ENCODE assay signal across 11 mouse cellular contexts in genomic region chr11:72468525-72468924, GRCm38 (mm10). TPM values are rescaled to one million over a fixed set of nuclear protein-coding genes. Genes with fewer than 3 reads are reported as not detected.
DNase-seq lines count a peak whose midpoint lies in the region; ATAC-seq lines count a peak whose summit lies in the region.
"Had no signal": no experiment of that assay in that cellular context is flagged by ENCODE, and none has a peak within 500 bp of the region (broad histone marks: within the 10 kb centered on the region; RNA-seq: fewer than 3 reads in every experiment).

No protein-coding gene starts in this region.

- H3K9me3 ChIP-seq in heart, embryonic 16.5 days (replicated peaks; ENCODE audit: control insufficient read depth, low read length): no peaks in the 10 kb centered on the region
- no peaks in the 10 kb centered on the region for H3K9me3 ChIP-seq in midbrain, embryonic 13.5 days
- no peaks in the 10 kb centered on the region for H3K9me3 ChIP-seq in midbrain, embryonic 11.5 days (ENCODE audit: control insufficient read depth, low read length)
- H3K9me3 ChIP-seq in hindbrain, embryonic 15.5 days: no peaks in the 10 kb centered on the region
- H3K9me3 ChIP-seq in stomach, embryonic 14.5 days (ENCODE audit: control insufficient read depth, low read depth, low read length): no peaks in the 10 kb centered on the region
- H3K9me3 ChIP-seq: limb, embryonic 12.5 days had no signal

- H3K9ac ChIP-seq in heart, embryonic 16.5 days (ENCODE audit: low read length): 0 out of 2 replicates have a peak overlapping the region, but pooled peaks have one; percentile 12
- no peak overlapping the region for H3K9ac ChIP-seq in midbrain, embryonic 13.5 days (replicated peaks)
- H3K9ac ChIP-seq in midbrain, embryonic 11.5 days (ENCODE audit: low read length): no peak overlapping the region
- H3K9ac ChIP-seq in hindbrain, embryonic 15.5 days: no peak overlapping the region
- no peak overlapping the region for H3K9ac ChIP-seq in stomach, embryonic 14.5 days (replicated peaks; ENCODE audit: low read depth, low read length)
- H3K9ac ChIP-seq: limb, embryonic 12.5 days had no signal

- peaks cover 41% of the 10 kb centered on the region for H3K4me1 ChIP-seq in heart, embryonic 16.5 days (ENCODE audit: control insufficient read depth, insufficient read depth, low read length)
- H3K4me1 ChIP-seq in midbrain, embryonic 13.5 days (replicated peaks): peaks cover 32% of the 10 kb centered on the region
- peaks cover 8% of the 10 kb centered on the region for H3K4me1 ChIP-seq in midbrain, embryonic 11.5 days (ENCODE audit: control insufficient read depth, insufficient read depth, low read length)
- H3K4me1 ChIP-seq in hindbrain, embryonic 15.5 days (replicated peaks): peaks cover 17% of the 10 kb centered on the region
- peaks cover 31% of the 10 kb centered on the region for H3K4me1 ChIP-seq in stomach, embryonic 14.5 days (ENCODE audit: control insufficient read depth, insufficient read depth, low read length)

- DNase-seq in heart, postnatal 25 days (ENCODE audit: low spot score): no peak
- no peak for DNase-seq in midbrain, embryonic 11.5 days (ENCODE audit: low spot score, missing footprints)
- DNase-seq in embryo, embryonic 9.5 days (ENCODE audit: extremely low spot score): no peak
- no peak for DNase-seq in retina, postnatal 1 day
- DNase-seq: cerebellum, adult 18-20 months had no signal

- no peak for ATAC-seq in heart, embryonic 16.5 days (replicated peaks; ENCODE audit: extremely low read depth, insufficient read depth, low FRiP score)
- no peak for ATAC-seq in midbrain, embryonic 13.5 days
- ATAC-seq in midbrain, embryonic 11.5 days (ENCODE audit: low FRiP score): no peak
- no peak for ATAC-seq in hindbrain, embryonic 15.5 days (ENCODE audit: low FRiP score, low read depth)
- no peak for ATAC-seq in stomach, embryonic 14.5 days (ENCODE audit: insufficient number of reproducible peaks, insufficient read depth, low FRiP score, low read depth)

- no peak overlapping the region for H3K4me2 ChIP-seq in heart, embryonic 16.5 days (ENCODE audit: low read depth, low read length)
- no peak overlapping the region for H3K4me2 ChIP-seq in midbrain, embryonic 13.5 days (replicated peaks)
- H3K4me2 ChIP-seq in midbrain, embryonic 11.5 days: no peak overlapping the region
- H3K4me2 ChIP-seq in hindbrain, embryonic 15.5 days: no peak overlapping the region
- H3K4me2 ChIP-seq in stomach, embryonic 14.5 days (replicated peaks; ENCODE audit: low read depth, low read length): no peak overlapping the region
- H3K4me2 ChIP-seq: limb, embryonic 12.5 days had no signal

- no peaks in the 10 kb centered on the region for H3K27me3 ChIP-seq in heart, embryonic 16.5 days (ENCODE audit: control insufficient read depth, insufficient read depth, low read length)
- H3K27me3 ChIP-seq in midbrain, embryonic 13.5 days: no peaks in the 10 kb centered on the region
- H3K27me3 ChIP-seq in midbrain, embryonic 11.5 days (ENCODE audit: control insufficient read depth, insufficient read depth, low read length): no peaks in the 10 kb centered on the region
- no peaks in the 10 kb centered on the region for H3K27me3 ChIP-seq in hindbrain, embryonic 15.5 days
- no peaks in the 10 kb centered on the region for H3K27me3 ChIP-seq in stomach, embryonic 14.5 days (ENCODE audit: control insufficient read depth, insufficient read depth, low read length)
- H3K27me3 ChIP-seq: limb, embryonic 12.5 days had no signal

- no peak overlapping the region for H3K4me3 ChIP-seq in heart, embryonic 16.5 days (ENCODE audit: low read length)
- no peak overlapping the region for H3K4me3 ChIP-seq in midbrain, embryonic 13.5 days (replicated peaks)
- no peak overlapping the region for H3K4me3 ChIP-seq in midbrain, embryonic 11.5 days (ENCODE audit: low read depth, low read length)
- H3K4me3 ChIP-seq in hindbrain, embryonic 15.5 days: no peak overlapping the region
- H3K4me3 ChIP-seq in stomach, embryonic 14.5 days (ENCODE audit: low read depth, low read length): no peak overlapping the region
- H3K4me3 ChIP-seq: limb, embryonic 12.5 days had no signal

- no peaks in the 10 kb centered on the region for H3K36me3 ChIP-seq in heart, embryonic 16.5 days (ENCODE audit: control insufficient read depth, insufficient read depth)
- H3K36me3 ChIP-seq in midbrain, embryonic 13.5 days: peaks cover 15% of the 10 kb centered on the region
- H3K36me3 ChIP-seq in midbrain, embryonic 11.5 days (ENCODE audit: control insufficient read depth, insufficient read depth, low read length): no peaks in the 10 kb centered on the region
- H3K36me3 ChIP-seq in hindbrain, embryonic 15.5 days: peaks cover under 1% of the 10 kb centered on the region; the same call in 1 of the 2 replicates
- H3K36me3 ChIP-seq in stomach, embryonic 14.5 days (ENCODE audit: control insufficient read depth, insufficient read depth, low read length): no peaks in the 10 kb centered on the region
- H3K36me3 ChIP-seq: limb, embryonic 12.5 days had no signal

- H3K27ac ChIP-seq in heart, embryonic 16.5 days (ENCODE audit: low read length): peak overlapping the region; percentile 79
- H3K27ac ChIP-seq in midbrain, embryonic 13.5 days: 0 out of 2 replicates have a peak overlapping the region, but pooled peaks have one; percentile 3
- H3K27ac ChIP-seq in midbrain, embryonic 11.5 days (ENCODE audit: low read depth, low read length): no peak overlapping the region
- peak overlapping the region; percentile 40 for H3K27ac ChIP-seq in hindbrain, embryonic 15.5 days (replicated peaks)
- H3K27ac ChIP-seq in stomach, embryonic 14.5 days (ENCODE audit: low read length): peak overlapping the region; percentile 56; the same call in 1 of the 2 replicates
- H3K27ac ChIP-seq: limb, embryonic 12.5 days had no signal

- WGBS in heart, embryonic 16.5 days: 77% methylated on average over 5 of the region's 5 CpGs
- WGBS in midbrain, embryonic 13.5 days: 75% methylated on average over 5 of the region's 5 CpGs
- 79% methylated on average over 5 of the region's 5 CpGs for WGBS in midbrain, embryonic 11.5 days
- WGBS in hindbrain, embryonic 15.5 days: 73% methylated on average over 5 of the region's 5 CpGs
- 77% methylated on average over 5 of the region's 5 CpGs for WGBS in stomach, embryonic 14.5 days

- intact Hi-C loops in heart, postnatal 25 days (cut with DNase I): loop anchor here (5.0 kb wide), 1 partner anchor 49 kb away; no protein-coding TSS in a partner anchor

RNA-seq across cellular contexts. Expression of gene Spns2, which starts 21.2 kb away (rescaled TPM):
- 1.8 and 3.6 TPM in 2 replicates for polyA plus RNA-seq in heart, embryonic 16.5 days (2015; fragmentation: Nextera tagmentation; extraction: Ambion mirVana)
- 10 to 100 TPM in 1 of 2 experiments, 1 to 10 TPM in 1; 9.2 to 12.9 TPM for total RNA-seq in heart, postnatal 25 days (2021)
- 6.4 and 7.8 TPM in 2 replicates for polyA plus RNA-seq in midbrain, embryonic 13.5 days (2015; fragmentation: Nextera tagmentation; extraction: Ambion mirVana)
- polyA plus RNA-seq in midbrain, embryonic 11.5 days (2014; fragmentation: Nextera tagmentation; extraction: Ambion mirVana): 4.0 and 4.7 TPM in 2 replicates
- polyA plus RNA-seq in hindbrain, embryonic 15.5 days (2015; fragmentation: Nextera tagmentation; extraction: Ambion mirVana): 9.7 and 11.4 TPM in 2 replicates
- 2.3 and 3.0 TPM in 2 replicates for polyA plus RNA-seq in stomach, embryonic 14.5 days (2014; fragmentation: Nextera tagmentation; extraction: Ambion mirVana)

RNA-seq across cellular contexts. Expression of gene Mybbp1a, which starts 27.4 kb away (rescaled TPM):
- polyA plus RNA-seq in heart, embryonic 16.5 days (2015; fragmentation: Nextera tagmentation; extraction: Ambion mirVana): 70.2 and 81.8 TPM in 2 replicates
- 10 to 100 TPM; 40.9 to 42.8 TPM for total RNA-seq in heart, postnatal 25 days (2021)
- 84.6 and 86.2 TPM in 2 replicates for polyA plus RNA-seq in midbrain, embryonic 13.5 days (2015; fragmentation: Nextera tagmentation; extraction: Ambion mirVana)
- polyA plus RNA-seq in midbrain, embryonic 11.5 days (2014; fragmentation: Nextera tagmentation; extraction: Ambion mirVana): 142 and 144 TPM in 2 replicates
- 62.1 and 65.9 TPM in 2 replicates for polyA plus RNA-seq in hindbrain, embryonic 15.5 days (2015; fragmentation: Nextera tagmentation; extraction: Ambion mirVana)
- 121 and 126 TPM in 2 replicates for polyA plus RNA-seq in stomach, embryonic 14.5 days (2014; fragmentation: Nextera tagmentation; extraction: Ambion mirVana)

RNA-seq across cellular contexts. Expression of gene Ggt6, which starts 33.2 kb away (rescaled TPM):
- 0.17 TPM in 1 of 2 replicates, not detected in the other for polyA plus RNA-seq in heart, embryonic 16.5 days (2015; fragmentation: Nextera tagmentation; extraction: Ambion mirVana)
- total RNA-seq in heart, postnatal 25 days (2021): under 1 TPM in 1 of 2 experiments, not detected in 1; 0.31 TPM
- not detected in 2 replicates for polyA plus RNA-seq in midbrain, embryonic 13.5 days (2015; fragmentation: Nextera tagmentation; extraction: Ambion mirVana)
- polyA plus RNA-seq in midbrain, embryonic 11.5 days (2014; fragmentation: Nextera tagmentation; extraction: Ambion mirVana): not detected in 2 replicates
- not detected in 2 replicates for polyA plus RNA-seq in hindbrain, embryonic 15.5 days (2015; fragmentation: Nextera tagmentation; extraction: Ambion mirVana)
- polyA plus RNA-seq in stomach, embryonic 14.5 days (2014; fragmentation: Nextera tagmentation; extraction: Ambion mirVana): 0.51 and 1.7 TPM in 2 replicates
- polyA plus RNA-seq: forebrain, embryonic 14.5 days had no signal

RNA-seq across cellular contexts. Expression of gene Smtnl2, which starts 57.0 kb away (rescaled TPM):
- 115 and 121 TPM in 2 replicates for polyA plus RNA-seq in heart, embryonic 16.5 days (2015; fragmentation: Nextera tagmentation; extraction: Ambion mirVana)
- 10 to 100 TPM; 19.0 to 21.6 TPM for total RNA-seq in heart, postnatal 25 days (2021)
- 3.2 and 3.8 TPM in 2 replicates for polyA plus RNA-seq in midbrain, embryonic 13.5 days (2015; fragmentation: Nextera tagmentation; extraction: Ambion mirVana)
- 3.7 and 4.1 TPM in 2 replicates for polyA plus RNA-seq in midbrain, embryonic 11.5 days (2014; fragmentation: Nextera tagmentation; extraction: Ambion mirVana)
- 9.9 and 10.2 TPM in 2 replicates for polyA plus RNA-seq in hindbrain, embryonic 15.5 days (2015; fragmentation: Nextera tagmentation; extraction: Ambion mirVana)
- 28.8 and 31.6 TPM in 2 replicates for polyA plus RNA-seq in stomach, embryonic 14.5 days (2014; fragmentation: Nextera tagmentation; extraction: Ambion mirVana)
